Mouse (Mus musculus) limb, embryonic 15.5 days (tissue): ENCODE data around the gene Kdm1b. TPM values are rescaled to one million over a fixed set of nuclear protein-coding genes. Genes with fewer than 3 reads are reported as not detected.

Experiments used
- ATAC-seq: fragments of 200-750 bp; cut with Nextera tagmentation; 2 replicates; pipeline ENCODE4 v1.8.0; 2017; ENCODE audit warnings: low read depth, moderate TSS enrichment; ENCODE audit not compliant: insufficient number of reproducible peaks, low FRiP score, low TSS enrichment
- H3K27ac ChIP-seq: fragments of 300-500 bp; sonication (generic); 2 replicates; pipeline ENCODE4 v1.5.1; 2015; ENCODE audit warnings: moderate library complexity, mild to moderate bottlenecking, inconsistent platforms
- H3K27me3 ChIP-seq: fragments of 300-500 bp; sonication (generic); 2 replicates; pipeline ENCODE4 v1.6.1; 2015; ENCODE audit warnings: inconsistent platforms
- H3K36me3 ChIP-seq: fragments of 300-500 bp; sonication (generic); 2 replicates; pipeline ENCODE4 v1.6.1; 2015; ENCODE audit warnings: inconsistent platforms
- H3K4me1 ChIP-seq: fragments of 300-500 bp; sonication (generic); 2 replicates; pipeline ENCODE4 v1.6.1; 2015; ENCODE audit warnings: inconsistent platforms
- H3K4me2 ChIP-seq: fragments of 300-500 bp; sonication (generic); 2 replicates; pipeline ENCODE4 v1.6.1; 2015; ENCODE audit warnings: mild to moderate bottlenecking, inconsistent platforms
- H3K4me3 ChIP-seq: fragments of 300-500 bp; sonication (generic); 2 replicates; pipeline ENCODE4 v1.5.1; 2015; ENCODE audit warnings: mild to moderate bottlenecking, inconsistent platforms
- H3K9ac ChIP-seq: fragments of 300-500 bp; sonication (generic); 2 replicates; pipeline ENCODE4 v1.6.1; 2015; ENCODE audit warnings: inconsistent platforms
- H3K9me3 ChIP-seq: fragments of 300-500 bp; sonication (generic); 2 replicates; pipeline ENCODE4 v1.6.1; 2016; ENCODE audit warnings: inconsistent platforms
- WGBS: fragments of 180-500 bp; shearing (Covaris S2); methylation state at CpG from one replicate; pipeline ENCODE4 v1.1.7; 2015; 5-methylcytosine and 5-hydroxymethylcytosine counted together
- polyA plus RNA-seq: library from polyadenylated mRNA; unstranded; fragments of >200 nt; fragmentation: Nextera tagmentation; extraction: Ambion mirVana; gene quantifications from 2 replicates; pipeline ENCODE4 v1.2.1, GENCODE M21; 2015

Kdm1b gene
- polyA plus RNA-seq: 12.9 and 14.3 TPM in 2 replicates

DNA sequence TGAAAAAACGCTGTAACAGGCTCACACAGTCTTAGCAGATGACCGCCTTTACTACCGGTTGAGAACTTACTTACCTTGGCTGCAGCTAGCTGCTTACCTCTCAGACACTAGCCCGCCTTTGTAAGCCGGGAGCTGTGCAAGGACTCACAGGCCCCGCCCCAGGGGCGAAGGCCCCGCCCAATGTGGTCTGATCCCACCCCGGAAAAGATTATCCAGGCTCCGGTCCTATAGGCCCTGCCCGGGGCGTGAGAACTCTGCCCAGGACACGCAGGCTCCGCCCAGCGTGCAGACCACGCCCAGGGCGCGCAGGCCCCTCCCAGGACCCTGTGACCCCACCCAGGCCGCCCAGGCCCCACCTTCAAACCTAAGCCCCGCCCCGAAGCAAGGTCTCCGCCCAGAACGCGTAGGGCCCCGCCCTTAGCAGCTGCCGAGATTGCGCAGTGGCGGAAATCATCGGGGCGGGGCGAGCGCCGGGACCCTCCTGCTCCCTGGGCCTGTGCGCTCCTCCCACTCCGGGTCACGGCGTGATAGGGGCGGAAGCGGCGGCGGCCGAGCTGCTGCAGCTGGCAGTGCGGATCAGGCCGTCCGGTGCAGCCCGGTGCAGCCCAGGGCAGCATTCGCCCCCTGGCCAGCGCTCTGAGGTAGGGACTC, at the start of gene Kdm1b:
Kdm1b (plus strand) TSS at position 470 of the 651 bp plus-strand sequence.
- H3K9me3 ChIP-seq: no peaks in the 10 kb centered on the region
- H3K27me3 ChIP-seq: no peaks in the 10 kb centered on the region
- peaks cover 11% of the 10 kb centered on the region for H3K4me1 ChIP-seq
- WGBS: under 1% methylated on average over 48 of the region's 48 CpGs
- peak within 1 kb of the TSS; percentile 88 for H3K4me3 ChIP-seq
- peak within 1 kb of the TSS; percentile 98 for H3K4me2 ChIP-seq
- peak within 1 kb of the TSS; percentile 79 for H3K27ac ChIP-seq
- peak within 1 kb of the TSS; percentile 77 for H3K9ac ChIP-seq
- H3K36me3 ChIP-seq: no peaks in the 10 kb centered on the region
- ATAC-seq: peak; percentile 97

DNA sequence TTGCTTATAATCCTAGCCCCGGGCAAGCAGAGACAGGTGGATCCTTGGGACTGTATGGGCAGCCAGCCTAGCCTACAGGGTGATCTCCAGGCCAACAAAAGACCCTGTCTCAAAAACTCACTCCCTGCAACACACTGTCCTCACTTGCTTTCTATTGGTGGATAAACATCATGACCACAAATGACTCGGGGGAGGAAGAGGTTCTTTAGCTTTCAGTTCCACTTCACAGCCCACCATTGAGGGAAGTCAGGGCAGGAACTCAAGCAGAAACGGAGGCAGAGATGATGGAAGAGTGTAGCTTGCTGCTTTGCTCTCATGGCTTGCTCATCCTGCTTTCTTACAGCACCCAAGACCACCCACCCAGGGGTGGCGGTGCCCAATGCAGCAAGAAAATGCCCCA, 45.9 kb upstream of the Kdm1b start:
- Histone ChIP-seq H3K36me3 (no peaks in the 10 kb centered on the region), H3K4me3 (no peak overlapping the region), H3K27ac (no peak overlapping the region), H3K9me3 (no peaks in the 10 kb centered on the region), H3K27me3 (no peaks in the 10 kb centered on the region), H3K4me2 (no peak overlapping the region), H3K4me1 (peaks cover 3% of the 10 kb centered on the region; the same call in 1 of the 2 replicates), H3K9ac (no peak overlapping the region)
- ATAC-seq: no peak
- 72% methylated on average over 4 of the region's 4 CpGs for WGBS

DNA sequence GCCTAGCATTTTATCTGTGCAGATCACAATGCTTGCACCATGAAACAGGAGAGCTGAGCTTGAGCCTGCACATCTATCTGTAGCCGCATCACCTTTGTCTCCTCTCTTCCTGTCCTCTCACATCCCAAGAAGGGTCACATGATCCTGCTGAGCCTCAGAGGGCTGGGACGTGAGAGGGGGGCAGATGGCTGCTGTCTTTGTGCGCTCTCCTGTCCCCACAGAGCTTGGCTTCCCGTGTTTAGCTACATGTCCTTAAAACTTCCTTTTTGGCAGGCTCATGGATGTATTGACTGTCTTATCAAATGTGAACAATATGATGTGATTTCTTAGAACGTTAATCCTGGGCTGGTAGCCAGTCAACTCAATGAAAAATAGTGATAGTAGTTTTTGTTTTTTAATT, 43.8 kb upstream of the Kdm1b start:
- H3K4me2 ChIP-seq: no peak overlapping the region
- H3K9ac ChIP-seq: no peak overlapping the region
- WGBS: 62% methylated on average over 5 of the region's 5 CpGs
- H3K27ac ChIP-seq: no peak overlapping the region
- no peak for ATAC-seq
- H3K4me3 ChIP-seq: no peak overlapping the region
- H3K9me3 ChIP-seq: no peaks in the 10 kb centered on the region
- H3K4me1 ChIP-seq: no peaks in the 10 kb centered on the region
- H3K36me3 ChIP-seq: no peaks in the 10 kb centered on the region
- no peaks in the 10 kb centered on the region for H3K27me3 ChIP-seq

DNA sequence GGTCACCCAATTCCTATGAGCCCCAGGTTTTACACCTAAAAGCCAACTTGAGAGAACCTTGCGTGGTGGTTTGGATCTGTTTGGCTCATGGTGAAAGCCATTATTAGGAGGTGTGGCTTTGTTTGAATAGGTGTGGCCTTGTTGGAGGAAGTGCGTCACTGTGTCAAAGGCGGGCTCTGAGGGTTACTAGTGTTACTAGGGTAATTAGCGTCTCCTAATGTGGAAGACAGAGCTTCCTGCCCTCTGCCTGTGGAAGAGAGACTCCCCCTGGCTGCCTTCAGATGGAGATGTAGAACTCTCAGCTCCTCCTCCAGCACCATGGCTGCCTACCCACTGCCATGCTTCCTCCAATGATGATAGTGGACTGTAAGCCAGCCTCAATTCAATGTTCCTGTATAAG, 41.7 kb upstream of the Kdm1b start:
- Histone ChIP-seq H3K4me1 (no peaks in the 10 kb centered on the region), H3K27me3 (no peaks in the 10 kb centered on the region), H3K36me3 (no peaks in the 10 kb centered on the region), H3K9me3 (no peaks in the 10 kb centered on the region), H3K9ac (no peak overlapping the region), H3K4me3 (no peak overlapping the region), H3K27ac (no peak overlapping the region), H3K4me2 (no peak overlapping the region)
- no peak for ATAC-seq
- WGBS: 83% methylated on average over 4 of the region's 4 CpGs

DNA sequence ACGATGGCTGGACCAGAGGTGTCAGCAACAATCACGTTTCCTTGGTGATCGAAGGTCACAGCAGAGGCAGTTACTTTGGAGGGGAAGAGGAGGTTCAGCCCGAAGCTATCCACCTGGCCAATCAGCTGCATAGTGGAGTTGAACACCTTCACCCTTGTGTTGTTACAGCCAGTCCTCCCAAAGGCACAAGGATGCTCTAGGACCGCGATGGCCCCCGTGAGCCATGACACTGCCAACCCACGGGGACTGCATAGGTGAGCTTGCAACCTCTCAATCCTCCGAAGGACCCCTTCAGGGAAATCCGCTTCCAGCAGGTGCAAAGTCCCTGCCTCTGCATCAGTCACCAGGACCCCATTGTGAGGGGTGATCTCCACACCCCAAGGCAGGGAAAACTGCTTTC, 29.6 kb upstream of the Kdm1b start:
- no peak for ATAC-seq
- H3K4me2 ChIP-seq: peak overlapping the region; percentile 100
- no peaks in the 10 kb centered on the region for H3K36me3 ChIP-seq
- peaks cover 16% of the 10 kb centered on the region for H3K4me1 ChIP-seq
- 56% methylated on average over 10 of the region's 10 CpGs for WGBS
- peak overlapping the region; percentile 66 for H3K4me3 ChIP-seq
- peaks cover 10% of the 10 kb centered on the region; the same call in 1 of the 2 replicates for H3K9me3 ChIP-seq
- H3K27me3 ChIP-seq: peaks cover 10% of the 10 kb centered on the region
- no peak overlapping the region; the same call in 1 of the 2 replicates for H3K9ac ChIP-seq
- H3K27ac ChIP-seq: no peak overlapping the region

DNA sequence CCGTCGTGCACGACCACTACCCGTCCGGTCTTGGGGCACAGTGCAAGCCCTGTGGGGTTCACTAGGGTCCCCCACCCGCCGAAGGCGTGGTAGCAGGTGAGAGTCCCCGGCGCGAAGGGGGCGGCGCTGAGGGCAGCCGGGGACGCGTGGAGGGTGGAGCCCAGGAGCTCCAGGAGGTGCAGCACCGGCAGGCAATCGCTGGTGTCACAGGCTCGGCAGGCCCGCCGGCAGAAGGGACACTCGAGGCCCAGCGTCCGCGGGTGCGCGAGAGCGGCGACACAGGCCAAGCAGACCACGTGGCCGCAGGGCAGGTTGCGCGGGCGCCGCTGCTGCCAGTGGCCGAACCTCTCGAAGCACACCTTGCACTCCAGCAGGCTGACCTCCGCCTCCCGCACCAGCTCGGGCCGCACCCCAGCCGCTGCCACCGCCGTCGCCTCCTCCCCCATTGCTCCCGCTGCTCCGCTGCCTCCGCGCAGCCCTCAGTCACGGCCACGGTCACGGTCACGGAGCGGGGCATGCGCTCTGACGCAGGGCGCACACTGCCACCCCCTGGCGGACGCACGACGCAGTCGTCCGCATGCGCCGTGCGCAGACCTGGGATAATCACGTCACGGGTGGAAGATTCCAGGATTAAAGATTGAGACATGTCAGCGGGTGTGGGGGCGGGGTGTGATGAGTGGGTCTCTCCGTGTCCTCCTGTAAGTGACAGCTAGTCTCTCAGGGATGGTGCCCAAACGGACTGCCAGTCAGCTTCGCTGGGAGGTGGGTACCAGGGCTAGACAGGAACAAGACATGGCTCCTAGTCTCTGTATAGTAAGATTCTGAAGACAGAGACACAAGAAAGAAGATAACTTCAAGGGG, 28.7 kb upstream of the Kdm1b start, which contains the start of gene Nhlrc1:
Nhlrc1 (minus strand) TSS at position 517 of the 861 bp plus-strand sequence.
- Histone ChIP-seq H3K36me3 (no peaks in the 10 kb centered on the region), H3K4me1 (peaks cover 16% of the 10 kb centered on the region), H3K4me2 (peak within 1 kb of the TSS; percentile 100), H3K27ac (no peak within 1 kb of the TSS), H3K9ac (peak within 1 kb of the TSS; percentile 42), H3K27me3 (peaks cover 10% of the 10 kb centered on the region), H3K9me3 (peaks cover 10% of the 10 kb centered on the region; the same call in 1 of the 2 replicates), H3K4me3 (peak within 1 kb of the TSS; percentile 66)
- WGBS: 3% methylated on average over 73 of the region's 73 CpGs
- ATAC-seq: peak; percentile 62; the same call in 1 of the 2 replicates

DNA sequence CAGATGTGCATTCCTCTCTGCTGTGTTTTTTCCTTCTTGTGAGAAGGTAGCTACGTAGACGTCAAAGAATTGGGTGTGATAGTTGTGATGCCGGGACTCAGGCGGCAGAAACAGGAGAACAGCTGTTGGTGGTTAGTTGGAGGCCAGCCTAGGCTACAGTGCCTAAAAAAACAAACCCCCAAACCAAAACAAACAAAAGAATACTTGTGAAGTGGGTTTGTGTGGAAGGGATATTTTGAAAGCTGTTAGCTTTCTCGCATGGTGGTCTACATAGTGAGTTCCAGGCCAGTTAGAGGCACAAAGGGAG, 28.2 kb upstream of the Kdm1b start:
- H3K27me3 ChIP-seq: peaks cover 10% of the 10 kb centered on the region
- WGBS: 53% methylated on average over 5 of the region's 5 CpGs
- H3K36me3 ChIP-seq: no peaks in the 10 kb centered on the region
- H3K4me3 ChIP-seq: peak overlapping the region; percentile 66
- H3K9ac ChIP-seq: no peak overlapping the region
- no peak overlapping the region for H3K27ac ChIP-seq
- peaks cover 7% of the 10 kb centered on the region; the same call in 1 of the 2 replicates for H3K9me3 ChIP-seq
- ATAC-seq: no peak
- H3K4me2 ChIP-seq: peak overlapping the region; percentile 100
- H3K4me1 ChIP-seq: peaks cover 16% of the 10 kb centered on the region

DNA sequence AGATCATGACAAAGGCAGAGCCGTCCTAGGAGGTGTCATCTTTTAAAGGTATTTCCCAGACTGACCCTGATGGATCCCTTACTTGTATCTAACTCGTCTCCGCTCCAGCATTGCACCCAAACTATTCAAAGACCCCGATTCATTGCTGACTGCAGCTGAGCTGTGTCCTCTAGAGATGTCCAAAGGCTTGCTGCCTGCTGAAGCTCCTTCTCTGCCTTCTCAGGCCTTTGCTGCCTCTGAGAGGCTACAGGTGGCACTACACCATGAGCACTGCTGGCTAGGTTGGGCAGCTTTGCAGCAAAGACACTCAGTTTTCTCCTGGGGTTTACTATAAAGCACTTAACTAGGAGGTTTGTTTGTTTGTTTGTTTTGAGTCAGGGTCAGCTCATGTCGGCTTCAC, 26.0 kb upstream of the Kdm1b start:
- Histone ChIP-seq H3K4me1 (peaks cover 16% of the 10 kb centered on the region), H3K27ac (no peak overlapping the region), H3K36me3 (no peaks in the 10 kb centered on the region), H3K9me3 (no peaks in the 10 kb centered on the region), H3K9ac (no peak overlapping the region), H3K4me3 (no peak overlapping the region), H3K4me2 (no peak overlapping the region), H3K27me3 (peaks cover 10% of the 10 kb centered on the region)
- ATAC-seq: no peak
- 38% methylated on average over 5 of the region's 5 CpGs for WGBS

DNA sequence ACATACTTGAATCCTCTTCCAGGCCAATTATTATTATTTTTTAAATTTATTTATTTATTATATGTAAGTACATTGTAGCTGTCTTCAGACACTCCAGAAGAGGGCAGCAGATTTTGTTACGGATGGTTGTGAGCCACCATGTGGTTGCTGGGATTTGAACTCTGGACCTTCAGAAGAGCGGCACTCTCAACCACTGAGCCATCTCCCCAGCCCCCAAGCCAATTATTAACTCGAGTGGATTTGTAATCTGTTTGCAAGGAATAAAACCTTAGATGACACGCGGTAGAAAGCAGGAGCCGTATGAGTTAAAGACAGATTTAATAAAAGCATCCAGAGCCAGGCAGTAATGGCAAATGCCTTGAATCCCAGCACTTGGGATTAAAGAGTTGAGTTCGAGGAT, 23.5 kb upstream of the Kdm1b start:
- no peak overlapping the region for H3K27ac ChIP-seq
- no peak for ATAC-seq
- H3K9me3 ChIP-seq: no peaks in the 10 kb centered on the region
- H3K4me2 ChIP-seq: no peak overlapping the region
- H3K4me3 ChIP-seq: no peak overlapping the region
- WGBS: 87% methylated on average over 7 of the region's 7 CpGs
- H3K36me3 ChIP-seq: no peaks in the 10 kb centered on the region
- no peaks in the 10 kb centered on the region for H3K27me3 ChIP-seq
- H3K9ac ChIP-seq: no peak overlapping the region
- H3K4me1 ChIP-seq: peaks cover 5% of the 10 kb centered on the region; the same call in 1 of the 2 replicates

DNA sequence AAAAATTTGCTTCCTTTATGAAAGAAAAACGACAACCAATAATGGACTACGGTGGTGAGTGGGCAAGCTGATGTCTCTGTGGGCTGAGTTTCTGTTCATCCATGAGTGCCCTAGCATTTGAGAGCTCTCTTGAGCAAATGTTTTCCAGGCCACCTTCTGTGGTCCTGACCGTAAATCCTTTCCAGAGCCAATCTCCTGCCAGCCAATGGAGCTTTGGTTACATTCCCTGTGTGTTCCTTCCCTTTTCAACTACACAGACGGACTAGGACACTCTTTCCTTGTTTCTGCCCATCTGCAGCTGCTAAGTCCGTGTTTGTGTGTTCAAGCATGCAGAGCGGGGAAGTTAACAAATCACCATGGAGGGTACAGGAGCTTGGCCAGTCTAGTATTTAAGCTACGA, 22.5 kb upstream of the Kdm1b start:
- no peaks in the 10 kb centered on the region for H3K9me3 ChIP-seq
- no peaks in the 10 kb centered on the region for H3K27me3 ChIP-seq
- no peak overlapping the region for H3K27ac ChIP-seq
- no peaks in the 10 kb centered on the region for H3K4me1 ChIP-seq
- 63% methylated on average over 7 of the region's 7 CpGs for WGBS
- no peak for ATAC-seq
- no peak overlapping the region for H3K4me2 ChIP-seq
- no peak overlapping the region for H3K4me3 ChIP-seq
- H3K9ac ChIP-seq: no peak overlapping the region
- no peaks in the 10 kb centered on the region for H3K36me3 ChIP-seq

DNA sequence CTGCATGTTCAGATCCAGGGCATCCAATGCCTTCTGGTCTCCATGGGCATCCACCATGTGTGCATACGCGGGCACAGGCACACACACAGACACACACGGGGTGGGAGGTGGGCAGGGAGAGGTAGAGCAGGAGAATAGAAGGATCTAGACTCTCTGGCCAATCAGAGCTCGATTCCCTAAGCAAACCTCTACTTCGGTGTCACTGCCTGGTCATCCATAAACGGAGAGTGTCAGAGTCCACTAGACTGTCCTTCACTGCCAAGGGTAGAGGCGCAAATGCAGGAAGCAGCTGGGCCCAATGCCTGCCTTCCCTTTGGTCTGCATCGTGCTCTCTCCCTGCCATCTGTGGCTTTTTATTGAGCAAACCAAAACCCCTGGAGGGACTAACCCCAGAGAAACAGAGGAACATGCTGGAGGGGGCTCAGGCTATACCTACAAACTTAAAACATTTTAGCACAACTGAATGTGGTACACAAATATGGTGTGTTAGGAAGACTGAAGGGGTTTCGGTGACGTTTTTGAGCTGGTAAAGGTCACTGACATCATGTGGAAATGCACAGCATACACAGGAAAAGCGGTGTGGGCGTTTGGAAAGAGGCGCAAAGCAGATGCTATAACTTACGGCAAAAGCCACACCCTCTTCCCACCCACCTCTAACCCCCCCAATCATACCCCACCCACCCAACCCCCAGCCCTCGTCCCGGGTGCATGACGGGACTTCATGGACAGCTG, 12.8 kb upstream of the Kdm1b start:
- H3K9ac ChIP-seq: no peak overlapping the region
- 0 out of 2 replicates have a peak, but pooled peaks cover 4% of the 10 kb centered on the region for H3K36me3 ChIP-seq
- H3K4me3 ChIP-seq: no peak overlapping the region
- no peaks in the 10 kb centered on the region for H3K9me3 ChIP-seq
- no peak overlapping the region for H3K4me2 ChIP-seq
- WGBS: 75% methylated on average over 17 of the region's 17 CpGs
- no peak overlapping the region for H3K27ac ChIP-seq
- H3K4me1 ChIP-seq: no peaks in the 10 kb centered on the region
- H3K27me3 ChIP-seq: no peaks in the 10 kb centered on the region
- no peak for ATAC-seq
